Mouse (Mus musculus) neural tube, embryonic 11.5 days (tissue): ENCODE results near the gene Lsamp. TPM values are rescaled to one million over a fixed set of nuclear protein-coding genes. Genes with fewer than 3 reads are reported as not detected.

Experiments used
- ATAC-seq: fragments of 200-750 bp; cut with Nextera tagmentation; 2 replicates; pipeline ENCODE4 v1.8.0; 2017; ENCODE audit warnings: moderate number of reproducible peaks, mild to moderate bottlenecking, moderate TSS enrichment, moderate library complexity; ENCODE audit not compliant: insufficient read depth, low FRiP score, low TSS enrichment
- DNase-seq: peaks from one replicate; pipeline ENCODE4 v3.0.0-alpha.2; 2015; ENCODE audit warnings: low spot score
- H3K27ac ChIP-seq: fragments of 300-500 bp; sonication (generic); 2 replicates; pipeline ENCODE4 v1.5.1; 2014; ENCODE audit warnings: low read depth, mild to moderate bottlenecking, low read length
- H3K27me3 ChIP-seq: fragments of 300-500 bp; sonication (generic); 2 replicates; pipeline ENCODE4 v1.6.1; 2014; ENCODE audit warnings: mild to moderate bottlenecking, low read length, mixed read lengths; ENCODE audit not compliant: control insufficient read depth, insufficient read depth
- H3K36me3 ChIP-seq: fragments of 300-500 bp; sonication (generic); 2 replicates; pipeline ENCODE4 v1.6.1; 2014; ENCODE audit warnings: mild to moderate bottlenecking, low read length, moderate library complexity, mixed read lengths; ENCODE audit not compliant: control insufficient read depth, insufficient read depth
- H3K4me1 ChIP-seq: fragments of 300-500 bp; sonication (generic); 2 replicates; pipeline ENCODE4 v1.6.1; 2014; ENCODE audit warnings: low read length, mixed read lengths; ENCODE audit not compliant: control insufficient read depth, insufficient read depth
- H3K4me2 ChIP-seq: fragments of 300-500 bp; sonication (generic); 2 replicates; pipeline ENCODE4 v1.6.1; 2014; ENCODE audit warnings: low read depth, mild to moderate bottlenecking, moderate library complexity
- H3K4me3 ChIP-seq: fragments of 300-500 bp; sonication (generic); 2 replicates; pipeline ENCODE4 v1.5.1; 2014; ENCODE audit warnings: low read depth, low read length
- H3K9ac ChIP-seq: fragments of 300-500 bp; sonication (generic); 2 replicates; pipeline ENCODE4 v1.6.1; 2014; ENCODE audit warnings: mild to moderate bottlenecking, low read length
- H3K9me3 ChIP-seq: fragments of 300-500 bp; sonication (generic); 2 replicates; pipeline ENCODE4 v1.6.1; 2016; ENCODE audit warnings: low read length; ENCODE audit not compliant: control insufficient read depth
- WGBS: fragments of 180-500 bp; shearing (Covaris S2); extraction: QIAGEN DNeasy Blood & Tissue Kit; methylation state at CpG from one replicate; pipeline ENCODE4 v1.1.7; 2014; 5-methylcytosine and 5-hydroxymethylcytosine counted together
- polyA plus RNA-seq: library from polyadenylated mRNA; unstranded; fragments of >200 nt; fragmentation: Nextera tagmentation; extraction: Ambion mirVana; gene quantifications from 2 replicates; pipeline ENCODE4 v1.2.1, GENCODE M21; 2014

Lsamp gene
- polyA plus RNA-seq, 1 experiment from 2014 or later, result 12.6 TPM

- H3K9me3 ChIP-seq, result no peaks in the 10 kb centered on the region
- H3K36me3 ChIP-seq, result no peaks in the 10 kb centered on the region
- ATAC-seq (no peak), DNase-seq (no peak)
- 92% methylated on average over 5 of the region's 5 CpGs for WGBS
- no peak overlapping the region for H3K4me2 ChIP-seq
- no peak overlapping the region for H3K27ac ChIP-seq
- H3K27me3 ChIP-seq, result no peaks in the 10 kb centered on the region
- no peaks in the 10 kb centered on the region for H3K4me1 ChIP-seq
- H3K9ac ChIP-seq, result no peak overlapping the region
- H3K4me3 ChIP-seq, result no peak overlapping the region
These were observed 1604.6 kb downstream of the Lsamp start for GRCm38 (mm10) chr16:41588675-41589301.

- DNase-seq (no peak), ATAC-seq (no peak)
- no peaks in the 10 kb centered on the region for H3K9me3 ChIP-seq
- H3K4me2 ChIP-seq, result no peak overlapping the region
- no peaks in the 10 kb centered on the region for H3K4me1 ChIP-seq
- no peak overlapping the region for H3K9ac ChIP-seq
- no peak overlapping the region for H3K4me3 ChIP-seq
- no peak overlapping the region for H3K27ac ChIP-seq
- WGBS, result 54% methylated on average over 1 of the region's 1 CpGs
- no peaks in the 10 kb centered on the region for H3K36me3 ChIP-seq
- no peaks in the 10 kb centered on the region for H3K27me3 ChIP-seq
These were observed 1628.1 kb downstream of the Lsamp start for GRCm38 (mm10) chr16:41612229-41612628.

DNA sequence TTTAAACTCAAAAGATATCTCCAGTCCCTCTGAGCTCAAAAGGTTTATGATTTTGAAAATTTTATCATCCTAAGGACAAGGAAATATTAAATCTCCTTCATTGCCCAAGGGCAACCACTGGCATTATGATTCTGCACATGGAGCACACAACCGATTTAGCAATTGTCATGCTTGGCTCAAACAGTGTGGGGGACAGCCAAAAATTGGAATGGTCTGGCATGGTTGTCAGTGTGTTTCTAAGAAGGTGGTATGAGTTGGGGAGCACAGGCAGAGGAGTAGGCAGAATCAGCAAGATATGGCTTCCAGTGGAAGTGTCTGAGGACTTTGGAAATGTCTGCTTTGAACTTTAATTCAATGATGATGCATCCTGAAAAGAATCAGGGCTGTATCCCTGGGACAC is 1639.7 kb downstream of the Lsamp start:
- Histone ChIP-seq H3K4me3 (no peak overlapping the region), H3K9me3 (no peaks in the 10 kb centered on the region), H3K4me2 (no peak overlapping the region), H3K27me3 (no peaks in the 10 kb centered on the region), H3K4me1 (no peaks in the 10 kb centered on the region), H3K9ac (no peak overlapping the region), H3K36me3 (no peaks in the 10 kb centered on the region), H3K27ac (no peak overlapping the region)
- ATAC-seq, result no peak
- WGBS, result 92% methylated on average over 1 of the region's 1 CpGs
- DNase-seq, result no peak

DNA sequence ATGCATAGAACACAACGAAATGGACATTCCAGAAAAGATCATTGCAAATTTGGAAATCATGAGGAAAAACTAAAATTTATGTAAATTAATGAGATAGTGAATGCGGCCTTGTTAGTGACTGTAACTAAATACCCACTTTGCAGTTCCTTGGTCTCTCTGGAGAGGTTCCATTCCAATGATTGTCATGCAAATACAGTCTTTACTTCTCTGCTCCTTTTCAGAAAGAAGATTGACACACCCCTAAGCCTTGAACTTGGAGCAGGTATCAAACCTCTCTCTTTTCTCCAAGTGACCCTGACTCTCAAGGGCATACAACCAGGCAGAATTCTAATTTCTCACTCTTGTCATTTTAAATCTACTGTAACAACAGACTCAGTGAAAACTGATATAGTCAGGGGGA is 1649.7 kb downstream of the Lsamp start:
- Histone ChIP-seq H3K27ac (no peak overlapping the region), H3K4me1 (no peaks in the 10 kb centered on the region), H3K27me3 (no peaks in the 10 kb centered on the region), H3K4me2 (no peak overlapping the region), H3K9me3 (no peaks in the 10 kb centered on the region), H3K9ac (no peak overlapping the region), H3K36me3 (no peaks in the 10 kb centered on the region), H3K4me3 (no peak overlapping the region)
- ATAC-seq (no peak), DNase-seq (no peak)
- WGBS, result 46% methylated on average over 2 of the region's 2 CpGs

GRCm38 (mm10) chr16:41640876-41641275 is 1656.7 kb downstream of the Lsamp start:
- WGBS, result 41% methylated on average over 2 of the region's 2 CpGs
- Histone ChIP-seq H3K36me3 (no peaks in the 10 kb centered on the region), H3K9ac (no peak overlapping the region), H3K4me1 (no peaks in the 10 kb centered on the region), H3K27me3 (no peaks in the 10 kb centered on the region), H3K27ac (no peak overlapping the region), H3K9me3 (no peaks in the 10 kb centered on the region), H3K4me2 (no peak overlapping the region), H3K4me3 (no peak overlapping the region)
- DNase-seq, result no peak
- ATAC-seq, result no peak

DNA sequence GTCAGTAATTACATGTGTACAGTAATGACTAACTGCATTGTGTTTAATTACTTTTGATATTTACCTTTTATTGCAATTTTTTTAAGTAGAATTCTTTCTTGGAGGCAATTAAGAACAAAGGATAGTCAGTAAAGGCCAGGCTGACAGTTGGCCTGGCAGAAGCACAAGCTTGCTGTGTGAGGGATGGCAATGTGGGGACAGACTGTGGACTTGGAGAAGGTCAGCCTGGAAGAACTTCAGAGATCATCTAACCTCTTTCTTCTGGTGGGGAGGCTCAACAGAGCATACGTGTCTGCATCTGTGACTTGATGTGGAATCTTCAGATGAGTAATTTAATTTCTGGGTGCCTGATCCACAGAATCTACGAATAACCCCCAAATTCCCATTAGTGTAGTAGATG is 1669.1 kb downstream of the Lsamp start:
- no peaks in the 10 kb centered on the region for H3K9me3 ChIP-seq
- no peak overlapping the region for H3K4me2 ChIP-seq
- WGBS, result 92% methylated on average over 2 of the region's 2 CpGs
- ATAC-seq, result no peak
- no peaks in the 10 kb centered on the region for H3K4me1 ChIP-seq
- H3K36me3 ChIP-seq, result no peaks in the 10 kb centered on the region
- H3K27ac ChIP-seq, result no peak overlapping the region
- no peak overlapping the region for H3K9ac ChIP-seq
- no peak overlapping the region for H3K4me3 ChIP-seq
- no peaks in the 10 kb centered on the region for H3K27me3 ChIP-seq
- no peak for DNase-seq

- ATAC-seq (no peak), DNase-seq (no peak)
- 80% methylated on average over 2 of the region's 2 CpGs for WGBS
- H3K4me2 ChIP-seq, result no peak overlapping the region
- H3K36me3 ChIP-seq, result no peaks in the 10 kb centered on the region
- no peak overlapping the region for H3K4me3 ChIP-seq
- H3K9ac ChIP-seq, result no peak overlapping the region
- no peaks in the 10 kb centered on the region for H3K4me1 ChIP-seq
- H3K27me3 ChIP-seq, result no peaks in the 10 kb centered on the region
- H3K9me3 ChIP-seq, result no peaks in the 10 kb centered on the region
- H3K27ac ChIP-seq, result no peak overlapping the region
These were observed 1690.3 kb downstream of the Lsamp start for GRCm38 (mm10) chr16:41674316-41675038.

- no peaks in the 10 kb centered on the region for H3K9me3 ChIP-seq
- H3K27ac ChIP-seq, result no peak overlapping the region
- H3K4me3 ChIP-seq, result no peak overlapping the region
- no peak overlapping the region for H3K4me2 ChIP-seq
- ATAC-seq (no peak), DNase-seq (no peak)
- no peaks in the 10 kb centered on the region for H3K4me1 ChIP-seq
- no peaks in the 10 kb centered on the region for H3K27me3 ChIP-seq
- H3K9ac ChIP-seq, result no peak overlapping the region
- no peaks in the 10 kb centered on the region for H3K36me3 ChIP-seq
- 84% methylated on average over 3 of the region's 3 CpGs for WGBS
These were observed 1691.6 kb downstream of the Lsamp start for GRCm38 (mm10) chr16:41675774-41676173.

- Histone ChIP-seq H3K9ac (no peak overlapping the region), H3K4me3 (no peak overlapping the region), H3K9me3 (no peaks in the 10 kb centered on the region), H3K4me1 (no peaks in the 10 kb centered on the region), H3K27ac (no peak overlapping the region), H3K4me2 (no peak overlapping the region), H3K36me3 (no peaks in the 10 kb centered on the region), H3K27me3 (no peaks in the 10 kb centered on the region)
- DNase-seq (no peak), ATAC-seq (no peak)
These were observed 1708.3 kb downstream of the Lsamp start for GRCm38 (mm10) chr16:41692435-41692834.
